Mouse (Mus musculus): ENCODE data around the gene Ptpn22. TPM values are rescaled to one million over a fixed set of nuclear protein-coding genes. Genes with fewer than 3 reads are reported as not detected.

Ptpn22 gene
- total and polyA plus RNA-seq, 3 experiments = 21.9 to 90.9 (median 46.9) TPM

- peak overlapping the region; percentile 26 for H3K4me2 ChIP-seq (ENCODE audit: insufficient read depth, low read depth, poor library complexity, severe bottlenecking)
- TF ChIP-seq GABPA (IDR thresholded peaks at IDR 0.05; ENCODE audit: insufficient replicate concordance, low read depth, low read length) = no peak
- peak; percentile 92 for TF ChIP-seq EP300 (IDR thresholded peaks at IDR 0.05; ENCODE audit: low read length)
- TF ChIP-seq JUND (conservative IDR thresholded peaks at IDR 0.05; ENCODE audit: low read depth, low read length) = peak; percentile 69; the same call in 1 of the 2 replicates
- no peak; the same call in 1 of the 2 replicates for TF ChIP-seq CHD2 (IDR thresholded peaks at IDR 0.05; ENCODE audit: low read length)
- no peak for TF ChIP-seq SIN3A (IDR thresholded peaks at IDR 0.05; ENCODE audit: low read length)
- TF ChIP-seq BHLHE40 (IDR thresholded peaks at IDR 0.05; ENCODE audit: low read depth, low read length) = peak; percentile 87
- peak; percentile 59; the same call in 1 of the 2 replicates for TF ChIP-seq ETS1 (conservative IDR thresholded peaks at IDR 0.05; ENCODE audit: low read depth, low read length)
- no peak for TF ChIP-seq KAT2A (IDR thresholded peaks at IDR 0.05; ENCODE audit: insufficient replicate concordance, low read length)
- TF ChIP-seq ELF1 (IDR thresholded peaks at IDR 0.05; ENCODE audit: low read depth, low read length) = no peak
- TF ChIP-seq RAD21 (IDR thresholded peaks at IDR 0.05; ENCODE audit: low read depth, low read length) = no peak
- peak; percentile 39; the same call in 1 of the 2 replicates for TF ChIP-seq RCOR1 (conservative IDR thresholded peaks at IDR 0.05; ENCODE audit: low read depth, low read length)
- no peak for TF ChIP-seq HCFC1 (IDR thresholded peaks at IDR 0.05; ENCODE audit: low read depth, low read length)
- peak; percentile 82 for TF ChIP-seq IRF4 (IDR thresholded peaks at IDR 0.05; ENCODE audit: low read depth, low read length)
- no peak for TF ChIP-seq UBTF (IDR thresholded peaks at IDR 0.05; ENCODE audit: low read depth, low read length)
- peak; percentile 74 for TF ChIP-seq MYC (IDR thresholded peaks at IDR 0.05; ENCODE audit: low read depth, low read length)
- peak; percentile 58; the same call in 1 of the 2 replicates for TF ChIP-seq TCF12 (IDR thresholded peaks at IDR 0.05; ENCODE audit: low read depth, low read length)
- TF ChIP-seq CHD1 (IDR thresholded peaks at IDR 0.05; ENCODE audit: low read depth, low read length) = peak; percentile 99
- peak; percentile 69; the same call in 1 of the 2 replicates for TF ChIP-seq TBP (conservative IDR thresholded peaks at IDR 0.05; ENCODE audit: low read depth, low read length)
- TF ChIP-seq NRF1 (IDR thresholded peaks at IDR 0.05; ENCODE audit: low read depth, low read length) = no peak
- TF ChIP-seq SMC3 (IDR thresholded peaks at IDR 0.05; ENCODE audit: low read depth, low read length) = no peak
- no peak for TF ChIP-seq MAZ (IDR thresholded peaks at IDR 0.05; ENCODE audit: low read depth, low read length)
- peak; percentile 77; the same call in 1 of the 2 replicates for TF ChIP-seq MEF2A (IDR thresholded peaks at IDR 0.05; ENCODE audit: borderline replicate concordance, low read depth, low read length)
- TF ChIP-seq ZKSCAN1 (IDR thresholded peaks at IDR 0.05; ENCODE audit: borderline replicate concordance, low read depth, low read length) = no peak
- TF ChIP-seq MAFK (IDR thresholded peaks at IDR 0.05; ENCODE audit: insufficient replicate concordance, low read length) = no peak
- TF ChIP-seq ZNF384 (IDR thresholded peaks at IDR 0.05; ENCODE audit: low read depth, low read length) = peak; percentile 64
- TF ChIP-seq JUN (IDR thresholded peaks at IDR 0.05; ENCODE audit: insufficient read depth, low read depth, low read length) = 0 out of 2 replicates have a peak, but pooled peaks have one; percentile 29
- H3K27me3 ChIP-seq (replicated peaks) = no peaks in the 10 kb centered on the region
- H3K79me2 ChIP-seq (replicated peaks; ENCODE audit: control insufficient read depth, extremely low read depth, insufficient read depth, poor library complexity, severe bottlenecking) = peaks cover 79% of the 10 kb centered on the region
- H3K36me3 ChIP-seq (replicated peaks in 1 of 2; ENCODE audit: control insufficient read depth in 1 of 2, insufficient read depth in 1 of 2, low read length in 1 of 2) = peaks cover 25 to 49% of the 10 kb centered on the region in 2 experiments
- in situ Hi-C loops (cut with MboI; ENCODE audit: low pct_ligation_motif_present, low pct_unique_long_range_greater_than_20kb, low sequenced_read_pairs) = no loop called here
- peaks cover 23 to 79% of the 10 kb centered on the region in 2 experiments for H3K4me1 ChIP-seq (ENCODE audit: control insufficient read depth in 1 of 2, insufficient read depth in 2 of 2)
- peak; percentile 73 for DNase-seq (ENCODE audit: extremely low read depth)
- dilution Hi-C loops (cut with MboI; ENCODE audit: extremely low pct_ligation_motif_present, extremely low pct_unique_long_range_greater_than_20kb, low sequenced_read_pairs) = no loop called here
- peak overlapping the region; percentile 95 for H3K27ac ChIP-seq (ENCODE audit: insufficient read depth, low read depth)
- H3K9me3 ChIP-seq (replicated peaks; ENCODE audit: low read length) = peaks cover 4% of the 10 kb centered on the region
- H3K4me3 ChIP-seq (replicated peaks in 1 of 3; ENCODE audit: low read depth in 2 of 3, low read length in 2 of 3, poor library complexity in 1 of 3) = peak overlapping the region in 2 of 3 experiments; percentile 13 to 38
- H3K9ac ChIP-seq (ENCODE audit: insufficient read depth, low read depth) = peak overlapping the region; percentile 71
Measured at GRCm38 (mm10) chr3:103867424-103867971, 7.9 kb downstream of the Ptpn22 start.

All from CH12.LX (cell line).